Mouse (Mus musculus): ENCODE data around the gene Sowahc. TPM values are rescaled to one million over a fixed set of nuclear protein-coding genes. Genes with fewer than 3 reads are reported as not detected.

The Sowahc gene
- polyA plus RNA-seq (2012; rRNA removed) (6.1 and 7.3 TPM in 2 replicates), polyA plus RNA-seq (2014; fragmentation: Nextera tagmentation; extraction: Ambion mirVana) (12.4 and 14.5 TPM in 2 replicates)

DNA sequence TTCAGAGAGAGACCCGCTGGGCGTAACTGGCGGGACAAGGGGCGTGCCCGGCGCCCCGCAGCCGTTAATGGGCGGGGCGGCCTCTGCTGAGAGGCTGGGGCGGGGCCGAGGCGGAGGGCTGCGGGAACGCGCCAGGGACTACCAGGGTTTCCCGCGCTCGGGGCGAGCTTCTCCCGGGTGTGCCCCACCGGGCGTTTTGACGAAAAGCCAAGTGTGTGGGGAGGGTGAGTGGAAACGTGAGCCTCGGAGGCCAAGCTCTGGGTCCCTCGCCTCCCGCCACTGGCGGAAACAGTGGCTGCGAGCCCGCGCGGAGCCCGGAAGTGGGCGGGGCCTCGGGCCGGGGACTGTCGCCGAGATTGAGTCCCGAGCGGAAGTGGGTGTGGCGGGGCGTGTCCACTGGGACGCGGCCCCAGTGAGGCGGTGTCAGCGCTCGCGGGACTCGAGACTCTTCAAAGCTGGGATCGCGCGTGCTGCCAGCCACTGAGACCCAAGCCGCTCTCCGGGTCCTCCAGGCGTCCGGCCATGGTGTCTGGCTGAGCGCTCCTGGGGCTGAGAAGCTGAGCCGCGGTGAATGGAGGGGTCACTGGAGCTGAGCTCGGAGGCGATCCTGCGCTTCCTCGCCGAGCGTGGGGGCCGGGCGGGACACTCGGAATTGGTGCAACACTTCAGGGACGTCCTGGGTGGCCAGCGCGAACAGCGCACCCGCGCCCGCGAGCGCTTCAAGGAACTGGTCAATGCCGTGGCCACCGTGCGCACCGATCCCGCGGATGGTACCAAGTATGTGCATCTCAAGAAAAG is at the start of gene Sowahc, which contains the start of gene Sept10:
Sowahc (plus strand) TSS at position 481 of the 798 bp plus-strand sequence.
Sept10 (minus strand) TSS at position 375 of the 798 bp plus-strand sequence.
- Histone ChIP-seq H3K4me3 (replicated peaks; ENCODE audit: low read length) (peak within 1 kb of the TSS; percentile 82), H3K4me1 (ENCODE audit: control insufficient read depth, insufficient read depth, low read length) (peaks cover 14% of the 10 kb centered on the region), H3K27ac (replicated peaks; ENCODE audit: low read depth, low read length) (peak within 1 kb of the TSS; percentile 89), H3K9me3 (ENCODE audit: control insufficient read depth, low read length) (no peaks in the 10 kb centered on the region), H3K4me2 (replicated peaks; ENCODE audit: low read depth, low read length, severe bottlenecking) (peak within 1 kb of the TSS; percentile 96), H3K27me3 (ENCODE audit: control insufficient read depth, insufficient read depth, low read length) (no peaks in the 10 kb centered on the region), H3K9ac (ENCODE audit: low read depth, low read length, severe bottlenecking) (peak within 1 kb of the TSS; percentile 92), H3K36me3 (ENCODE audit: control insufficient read depth, insufficient read depth, low read length) (no peaks in the 10 kb centered on the region)
- ATAC-seq (ENCODE audit: low FRiP score, low read depth) (peak; percentile 95), DNase-seq (ENCODE audit: low spot score) (peak; percentile 93)
- TF ChIP-seq POLR2A (IDR thresholded peaks at IDR 0.05; ENCODE audit: borderline replicate concordance, extremely low read depth, insufficient read depth, insufficient read length): peak; percentile 70; the same call in 1 of the 2 replicates
- whole genome bisulfite sequencing: under 1% methylated on average over 57 of the region's 84 CpGs

DNA sequence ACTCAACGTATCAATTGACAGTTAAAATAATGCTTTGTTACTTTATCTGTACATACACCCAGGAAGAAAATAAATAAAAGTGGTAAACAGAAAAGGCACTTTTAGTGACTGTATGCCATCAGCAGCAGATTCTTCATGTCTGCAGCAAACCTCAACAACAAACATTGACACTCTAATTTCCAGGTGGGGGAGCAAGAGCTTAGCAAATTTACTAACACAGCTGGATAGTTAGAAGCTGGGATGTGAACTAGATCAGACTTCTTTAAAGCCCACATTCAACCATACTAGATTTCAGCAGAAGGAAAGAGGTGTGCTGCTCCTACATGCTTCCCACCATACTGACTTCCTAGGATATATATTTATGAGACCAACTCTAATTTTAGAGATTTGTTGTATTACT is 49.2 kb upstream of the Sowahc start:
- ATAC-seq (ENCODE audit: low FRiP score, low read depth) (no peak), DNase-seq (ENCODE audit: low spot score) (no peak)
- Histone ChIP-seq H3K36me3 (ENCODE audit: control insufficient read depth, insufficient read depth, low read length) (peaks cover 11% of the 10 kb centered on the region; the same call in 1 of the 2 replicates), H3K9me3 (ENCODE audit: control insufficient read depth, low read length) (no peaks in the 10 kb centered on the region), H3K4me3 (replicated peaks; ENCODE audit: low read length) (no peak overlapping the region), H3K9ac (ENCODE audit: low read depth, low read length, severe bottlenecking) (no peak overlapping the region), H3K4me2 (replicated peaks; ENCODE audit: low read depth, low read length, severe bottlenecking) (no peak overlapping the region), H3K4me1 (ENCODE audit: control insufficient read depth, insufficient read depth, low read length) (no peaks in the 10 kb centered on the region), H3K27me3 (ENCODE audit: control insufficient read depth, insufficient read depth, low read length) (no peaks in the 10 kb centered on the region), H3K27ac (replicated peaks; ENCODE audit: low read depth, low read length) (no peak overlapping the region)
- 90% methylated on average over 1 of the region's 1 CpGs for WGBS
- TF ChIP-seq POLR2A (IDR thresholded peaks at IDR 0.05; ENCODE audit: borderline replicate concordance, extremely low read depth, insufficient read depth, insufficient read length): no peak

DNA sequence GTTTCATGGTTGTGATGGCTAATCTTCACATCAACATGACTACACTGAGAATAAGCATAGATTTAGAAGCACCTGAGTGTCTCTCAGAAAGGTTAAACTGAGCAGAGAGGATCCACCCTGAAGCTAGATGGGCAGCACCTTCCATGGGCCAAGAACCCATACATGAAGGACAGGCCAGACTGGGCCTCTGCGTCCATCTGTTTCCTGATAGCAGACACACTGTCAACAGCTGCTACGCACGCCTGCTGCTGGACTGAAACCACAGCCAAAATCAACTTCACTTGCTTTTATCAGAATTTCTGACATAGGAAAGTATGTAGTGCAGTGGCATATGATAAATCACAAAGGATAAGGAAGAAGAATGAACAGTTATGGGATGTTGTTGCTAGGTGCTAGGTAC is 42.1 kb upstream of the Sowahc start:
- no peak overlapping the region for H3K4me3 ChIP-seq (replicated peaks; ENCODE audit: low read length)
- no peak overlapping the region for H3K4me2 ChIP-seq (replicated peaks; ENCODE audit: low read depth, low read length, severe bottlenecking)
- 83% methylated on average over 3 of the region's 3 CpGs for WGBS
- no peak overlapping the region for H3K9ac ChIP-seq (ENCODE audit: low read depth, low read length, severe bottlenecking)
- no peaks in the 10 kb centered on the region for H3K4me1 ChIP-seq (ENCODE audit: control insufficient read depth, insufficient read depth, low read length)
- H3K36me3 ChIP-seq (ENCODE audit: control insufficient read depth, insufficient read depth, low read length): peaks cover 15% of the 10 kb centered on the region
- ATAC-seq (ENCODE audit: low FRiP score, low read depth) (no peak), DNase-seq (ENCODE audit: low spot score) (no peak)
- H3K27me3 ChIP-seq (ENCODE audit: control insufficient read depth, insufficient read depth, low read length): no peaks in the 10 kb centered on the region
- H3K9me3 ChIP-seq (ENCODE audit: control insufficient read depth, low read length): no peaks in the 10 kb centered on the region
- H3K27ac ChIP-seq (replicated peaks; ENCODE audit: low read depth, low read length): no peak overlapping the region
- TF ChIP-seq POLR2A (IDR thresholded peaks at IDR 0.05; ENCODE audit: borderline replicate concordance, extremely low read depth, insufficient read depth, insufficient read length): no peak

DNA sequence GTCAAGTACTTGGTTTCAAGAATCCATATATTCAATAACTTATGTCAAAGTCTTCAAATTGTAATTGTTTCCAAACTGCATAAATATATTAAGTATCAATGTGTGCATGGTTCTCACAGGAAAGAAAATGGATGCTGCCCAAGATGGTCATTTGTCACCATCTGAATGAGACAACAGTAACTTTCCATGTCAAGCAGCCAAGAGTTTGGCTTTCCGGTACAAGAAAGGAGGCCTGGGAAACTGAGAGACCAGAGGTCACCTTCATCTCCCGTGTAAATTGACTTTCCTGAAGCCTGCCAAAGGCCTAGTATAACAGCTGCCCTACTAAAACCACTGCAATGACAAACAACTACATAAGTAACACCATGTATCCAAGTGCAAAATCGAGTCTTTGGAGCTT is 39.4 kb upstream of the Sowahc start:
- Histone ChIP-seq H3K27me3 (ENCODE audit: control insufficient read depth, insufficient read depth, low read length) (no peaks in the 10 kb centered on the region), H3K4me3 (replicated peaks; ENCODE audit: low read length) (no peak overlapping the region), H3K27ac (replicated peaks; ENCODE audit: low read depth, low read length) (no peak overlapping the region), H3K9ac (ENCODE audit: low read depth, low read length, severe bottlenecking) (no peak overlapping the region), H3K36me3 (ENCODE audit: control insufficient read depth, insufficient read depth, low read length) (peaks cover 12% of the 10 kb centered on the region; the same call in 1 of the 2 replicates), H3K4me2 (replicated peaks; ENCODE audit: low read depth, low read length, severe bottlenecking) (no peak overlapping the region), H3K4me1 (ENCODE audit: control insufficient read depth, insufficient read depth, low read length) (no peaks in the 10 kb centered on the region), H3K9me3 (ENCODE audit: control insufficient read depth, low read length) (no peaks in the 10 kb centered on the region)
- TF ChIP-seq POLR2A (IDR thresholded peaks at IDR 0.05; ENCODE audit: borderline replicate concordance, extremely low read depth, insufficient read depth, insufficient read length): no peak
- no peak for DNase-seq (ENCODE audit: low spot score)
- no peak for ATAC-seq (ENCODE audit: low FRiP score, low read depth)
- 74% methylated on average over 3 of the region's 3 CpGs for WGBS

DNA sequence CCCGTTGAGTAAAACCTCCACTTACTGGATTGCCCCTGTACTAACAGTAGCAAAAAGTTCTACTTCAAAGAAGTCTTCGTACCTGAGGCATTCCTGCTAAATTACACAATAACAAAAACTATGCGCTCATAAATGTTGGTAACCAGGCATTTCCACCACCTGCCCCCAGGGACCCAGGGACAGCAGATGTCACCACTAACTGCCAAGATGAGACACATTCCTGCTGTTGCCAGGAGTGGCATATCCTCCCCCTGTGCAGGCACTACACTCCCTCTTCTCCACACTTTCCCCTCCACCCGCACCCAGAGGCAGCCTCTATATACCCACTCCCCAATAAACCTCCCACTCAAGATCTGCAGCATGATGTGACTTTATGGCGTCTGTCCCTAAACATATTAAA is 26.9 kb upstream of the Sowahc start:
- Histone ChIP-seq H3K9me3 (ENCODE audit: control insufficient read depth, low read length) (no peaks in the 10 kb centered on the region), H3K36me3 (ENCODE audit: control insufficient read depth, insufficient read depth, low read length) (peaks cover 17% of the 10 kb centered on the region; the same call in 1 of the 2 replicates), H3K4me3 (replicated peaks; ENCODE audit: low read length) (no peak overlapping the region), H3K4me2 (replicated peaks; ENCODE audit: low read depth, low read length, severe bottlenecking) (no peak overlapping the region), H3K27me3 (ENCODE audit: control insufficient read depth, insufficient read depth, low read length) (no peaks in the 10 kb centered on the region), H3K9ac (ENCODE audit: low read depth, low read length, severe bottlenecking) (no peak overlapping the region), H3K27ac (replicated peaks; ENCODE audit: low read depth, low read length) (no peak overlapping the region), H3K4me1 (ENCODE audit: control insufficient read depth, insufficient read depth, low read length) (no peaks in the 10 kb centered on the region)
- TF ChIP-seq POLR2A (IDR thresholded peaks at IDR 0.05; ENCODE audit: borderline replicate concordance, extremely low read depth, insufficient read depth, insufficient read length): no peak
- no peak for ATAC-seq (ENCODE audit: low FRiP score, low read depth)
- 39% methylated on average over 5 of the region's 5 CpGs for whole genome bisulfite sequencing
- DNase-seq (ENCODE audit: low spot score): peak; percentile 48
